Mouse (Mus musculus): ENCODE data around the gene Vps16.

GRCm38 (mm10) chr2:130423397-130424125 lies 578 bp upstream of the Vps16 start:
- 0 out of 2 replicates have a peak, but pooled peaks have one; percentile 31 for TF ChIP-seq BHLHE40 (IDR thresholded peaks at IDR 0.05; ENCODE audit: low read depth, low read length)
- no peak for TF ChIP-seq POLR2A (IDR thresholded peaks at IDR 0.05; ENCODE audit: low read depth, low read length)
- no peak for TF ChIP-seq USF2 (conservative IDR thresholded peaks at IDR 0.05; ENCODE audit: low read depth, low read length)
